8 mouse cellular contexts compared by ENCODE assay signal in the genomic region with DNA sequence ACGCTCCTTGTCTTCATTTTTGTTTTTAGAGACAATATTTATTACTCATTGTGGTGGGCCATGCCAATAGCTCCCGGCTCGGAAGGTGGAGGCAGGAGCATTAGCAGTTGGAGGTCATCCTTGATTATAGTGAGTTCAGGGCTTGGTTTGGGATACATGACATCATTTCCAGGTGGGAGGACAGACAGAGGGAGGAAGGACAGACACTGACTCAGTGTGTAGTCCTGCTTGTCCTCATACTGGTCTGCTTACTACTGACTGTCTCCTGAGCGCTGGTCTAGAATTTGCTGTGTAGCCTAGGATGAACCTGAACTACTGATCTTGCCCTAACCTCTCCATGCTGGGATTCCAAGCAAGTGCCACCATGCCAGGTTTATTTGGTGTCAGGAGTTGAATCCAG. TPM values are rescaled to one million over a fixed set of nuclear protein-coding genes. Genes with fewer than 3 reads are reported as not detected.
DNase-seq lines count a peak whose midpoint lies in the region; TF ChIP-seq lines count a peak whose summit lies in the region.

Gene Desi1 (minus strand): TSS at position 101 of the 400 bp plus-strand sequence.

- H3K4me3 ChIP-seq in myocyte: no peak within 1 kb of the TSS

- H3ac ChIP-seq in myocyte (ENCODE audit: control insufficient read depth, insufficient read length): no peak within 1 kb of the TSS

- no peak for TF ChIP-seq POLR2A in myocyte (IDR thresholded peaks at IDR 0.05; ENCODE audit: insufficient read length, low read depth)

- H3K4me2 ChIP-seq in myocyte (ENCODE audit: low read depth): no peak within 1 kb of the TSS

- no peaks in the 10 kb centered on the region for H3K79me2 ChIP-seq in myocyte (ENCODE audit: control insufficient read depth, insufficient read depth)

- intact Hi-C loops in gastrocnemius, postnatal 36 days (cut with DNase I): no loop called here

- DNase-seq in layer of hippocampus, adult 18-20 months (ENCODE audit: low spot score in 2 of 2): no peak
- DNase-seq in layer of hippocampus, adult 11-12 months (ENCODE audit: low spot score): no peak
- DNase-seq in adrenal gland, postnatal 14 days: no peak
- DNase-seq in gastrocnemius, postnatal 36 days: no peak
- DNase-seq in layer of hippocampus, postnatal 14 days (ENCODE audit: low spot score in 2 of 2): no peak
- DNase-seq in ovary, postnatal 14 days (ENCODE audit: low spot score): no peak
- no peak for DNase-seq in cerebellum, postnatal 10 days

- H3K36me3 ChIP-seq in myocyte (ENCODE audit: control insufficient read depth, insufficient read depth): peaks cover 63% of the 10 kb centered on the region

- H3K27me3 ChIP-seq in myocyte (ENCODE audit: control insufficient read depth, insufficient read depth, insufficient read length): no peaks in the 10 kb centered on the region

TF ChIP-seq in myocyte, 11 proteins besides CTCF, POLR2A, EP300 and RAD21:
- TF ChIP-seq CEBPB (IDR thresholded peaks at IDR 0.05; ENCODE audit: insufficient read depth, poor library complexity, severe bottlenecking): no peak
- no peak for TF ChIP-seq E2F4 (IDR thresholded peaks at IDR 0.05; ENCODE audit: insufficient read depth)
- no peak for TF ChIP-seq TCF12 (IDR thresholded peaks at IDR 0.05; ENCODE audit: insufficient read depth, poor library complexity, severe bottlenecking)
- TF ChIP-seq USF1 (IDR thresholded peaks at IDR 0.05; ENCODE audit: low read depth): no peak
- TF ChIP-seq MAX (IDR thresholded peaks at IDR 0.05; ENCODE audit: low read depth): no peak
- TF ChIP-seq MYOD1 (IDR thresholded peaks at IDR 0.05; ENCODE audit: control insufficient read depth in 1 of 3, insufficient read length in 2 of 3, low read depth in 2 of 3): no peak

RNA-seq across cellular contexts. Expression of gene Desi1, which starts in this region (rescaled TPM):
- total RNA-seq in layer of hippocampus, adult 18-20 months (2021): 100 to 1,000 TPM in 1 of 2 experiments, 10 to 100 TPM in 1; 96.5 to 108 TPM
- total RNA-seq in adrenal gland, postnatal 14 days (2021): 68.4 and 74.8 TPM in 2 replicates
- total RNA-seq in gastrocnemius, postnatal 36 days (2021): 10 to 100 TPM; 16.7 to 17.7 TPM
- total RNA-seq in layer of hippocampus, postnatal 14 days (2021): 100 to 1,000 TPM; 115 to 119 TPM
- polyA plus RNA-seq in myocyte (2012; fragmentation: generic; extraction: Trizol): 47.6 TPM
